Mouse (Mus musculus) right cerebral cortex, adult 18-20 months (tissue): Measurements from ENCODE around the gene Nnmt.
A peak's percentile ranks its signal among the peaks of the same experiment; 100 is the strongest.

Experiments
- DNase-seq: peaks from one replicate; pipeline ENCODE4 v3.0.0; 2022; ENCODE audit warnings: mixed read lengths

Gene Nnmt

GRCm38 (mm10) chr9:48604939-48605598, at the start of gene Nnmt:
Gene Nnmt, minus strand, starts transcription at chr9:48605153.
- DNase-seq, result no peak

DNA sequence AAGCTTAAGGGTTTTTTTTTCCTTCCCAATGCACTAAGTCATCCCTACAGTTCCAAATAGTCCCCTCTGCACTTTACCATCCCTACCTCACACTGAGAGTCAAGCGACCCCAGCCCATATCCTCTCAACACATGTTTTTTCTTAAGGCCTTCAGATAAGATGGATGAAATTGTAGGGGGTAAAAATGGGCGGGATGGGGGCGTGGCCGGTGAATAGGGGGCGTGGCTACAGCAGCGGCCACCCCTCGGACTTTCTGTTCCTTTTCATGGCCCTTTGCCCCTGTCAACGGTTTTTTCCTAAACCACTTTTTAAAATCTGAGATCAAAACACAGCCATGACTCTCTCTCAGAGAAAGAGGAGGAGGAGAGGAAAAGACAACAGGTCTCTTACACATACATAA, 49.8 kb upstream of the Nnmt start:
- DNase-seq, result no peak

DNA sequence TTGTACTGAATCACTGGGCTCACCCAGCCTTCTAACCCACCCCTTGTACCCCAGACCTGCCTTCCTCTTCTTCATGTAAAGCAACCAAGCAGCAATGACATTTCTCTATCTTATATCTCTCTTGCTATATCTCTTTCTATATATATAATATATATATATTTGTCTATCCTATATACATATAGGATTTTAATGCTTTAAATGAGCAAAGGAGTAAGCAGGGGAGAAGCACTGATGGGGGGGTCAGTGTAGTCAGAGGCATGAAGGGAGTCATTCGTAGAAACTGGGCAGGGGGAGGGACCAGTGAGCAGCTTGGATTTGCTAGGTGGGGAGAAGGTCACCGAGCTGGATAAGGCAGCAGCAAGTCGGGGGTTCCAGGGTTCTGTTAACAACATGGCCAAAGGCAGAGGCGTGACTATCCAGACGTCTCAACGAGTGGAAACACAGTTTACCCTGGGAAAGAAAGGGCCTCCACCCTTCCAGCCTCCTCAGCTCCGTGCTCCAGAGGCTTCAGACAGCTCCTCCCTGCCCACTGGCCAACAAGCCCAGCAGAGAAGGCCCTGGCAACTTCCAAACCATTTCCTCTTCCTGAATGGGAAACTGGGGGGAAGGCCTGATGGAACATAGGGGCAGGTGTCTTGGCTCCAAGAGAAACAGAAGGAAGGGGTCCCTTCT, 48.6 kb upstream of the Nnmt start:
- DNase-seq, result no peak

- DNase-seq, result no peak
Measured at GRCm38 (mm10) chr9:48652026-48652425, 47.1 kb upstream of the Nnmt start.

DNA sequence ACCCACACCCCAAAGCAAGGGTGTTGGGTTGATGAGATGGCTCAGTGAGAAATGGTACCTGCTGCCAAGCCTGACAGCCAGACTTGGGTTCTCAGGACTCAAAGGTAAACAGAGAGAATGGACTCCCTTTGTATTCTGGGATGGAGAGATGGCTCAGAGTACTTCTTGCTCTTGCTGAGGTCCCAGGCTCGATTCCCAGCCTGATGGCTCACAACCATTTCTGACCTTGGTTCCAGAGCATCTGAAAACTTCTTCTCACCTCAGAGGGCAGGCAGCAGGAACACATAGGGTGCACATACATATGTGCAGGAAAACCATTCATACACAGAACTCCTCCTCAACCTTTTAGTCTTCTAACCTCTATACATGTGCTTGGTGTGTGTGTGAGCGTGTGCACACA, 45.9 kb upstream of the Nnmt start:
- no peak for DNase-seq

DNA sequence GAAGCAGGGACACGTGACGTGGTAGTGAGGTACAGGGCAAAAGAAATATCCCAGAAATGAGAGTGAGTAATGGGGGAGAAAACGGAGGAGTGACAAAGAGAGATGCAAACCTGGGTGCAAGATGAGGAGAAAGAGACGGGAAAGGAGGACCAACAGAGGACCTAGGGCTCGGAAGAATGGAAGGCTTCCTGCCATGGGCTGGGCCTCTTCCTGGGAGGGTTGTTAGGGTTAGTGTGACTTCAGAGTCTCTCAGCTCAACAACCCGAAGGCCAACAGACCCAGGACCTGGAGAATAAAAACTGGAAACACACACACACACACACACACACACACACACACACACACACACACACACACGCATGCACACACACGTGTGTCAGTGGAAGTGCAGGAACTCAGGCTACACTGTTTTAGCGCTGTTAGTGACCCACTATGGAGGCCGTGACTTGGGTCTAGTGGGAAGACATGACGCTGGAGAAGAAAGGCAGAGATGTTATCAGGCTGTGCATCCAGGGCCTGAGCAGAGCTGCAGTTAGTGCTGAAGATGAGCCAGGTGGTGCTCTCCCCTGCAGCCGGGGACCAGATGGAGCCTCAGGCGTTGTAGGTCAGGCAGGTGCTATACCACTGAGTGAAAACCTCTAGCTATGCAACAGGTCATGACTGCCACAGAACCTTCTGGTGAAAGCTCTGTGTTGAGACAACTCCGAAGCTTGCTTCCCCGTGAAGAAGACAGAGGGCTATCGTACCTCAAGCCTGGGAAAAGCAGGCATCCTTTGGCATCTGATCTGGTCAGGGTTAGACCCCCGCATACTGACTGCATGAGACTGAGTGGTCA, 45.1 kb upstream of the Nnmt start:
- DNase-seq, result no peak

DNA sequence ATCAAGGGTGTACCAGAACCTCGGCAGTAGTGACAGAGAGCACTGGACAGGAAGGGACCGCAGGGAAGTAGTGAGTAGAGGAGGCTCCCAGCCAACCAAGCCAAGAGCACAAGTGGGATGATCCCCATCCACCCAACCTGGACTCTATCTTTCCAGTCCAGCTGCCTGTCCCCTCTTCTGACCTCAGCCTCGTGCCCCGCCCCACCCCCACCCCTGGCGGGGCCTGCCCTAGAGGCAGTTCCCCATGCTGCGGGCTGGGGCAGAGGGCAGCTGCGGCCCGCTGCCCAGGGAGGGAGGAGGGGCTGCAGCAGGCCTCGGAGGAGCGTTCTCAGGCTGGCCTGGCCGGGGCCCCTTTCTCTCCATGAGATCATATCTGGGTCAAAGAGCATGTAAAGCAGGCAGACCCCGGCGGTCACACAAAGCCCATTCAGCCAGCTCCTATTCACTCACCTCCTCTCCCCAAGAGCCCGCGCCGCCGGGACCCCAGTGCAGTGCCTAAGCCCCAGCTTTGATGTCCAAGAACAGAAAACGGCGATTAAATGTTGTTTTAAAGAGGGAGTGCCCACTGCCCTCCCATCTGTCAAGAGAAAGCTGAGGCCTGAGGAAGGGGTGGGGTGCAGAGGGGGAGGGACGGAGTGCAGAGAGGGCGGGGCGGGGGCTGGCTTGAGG, 44.3 kb upstream of the Nnmt start:
- no peak for DNase-seq

DNA sequence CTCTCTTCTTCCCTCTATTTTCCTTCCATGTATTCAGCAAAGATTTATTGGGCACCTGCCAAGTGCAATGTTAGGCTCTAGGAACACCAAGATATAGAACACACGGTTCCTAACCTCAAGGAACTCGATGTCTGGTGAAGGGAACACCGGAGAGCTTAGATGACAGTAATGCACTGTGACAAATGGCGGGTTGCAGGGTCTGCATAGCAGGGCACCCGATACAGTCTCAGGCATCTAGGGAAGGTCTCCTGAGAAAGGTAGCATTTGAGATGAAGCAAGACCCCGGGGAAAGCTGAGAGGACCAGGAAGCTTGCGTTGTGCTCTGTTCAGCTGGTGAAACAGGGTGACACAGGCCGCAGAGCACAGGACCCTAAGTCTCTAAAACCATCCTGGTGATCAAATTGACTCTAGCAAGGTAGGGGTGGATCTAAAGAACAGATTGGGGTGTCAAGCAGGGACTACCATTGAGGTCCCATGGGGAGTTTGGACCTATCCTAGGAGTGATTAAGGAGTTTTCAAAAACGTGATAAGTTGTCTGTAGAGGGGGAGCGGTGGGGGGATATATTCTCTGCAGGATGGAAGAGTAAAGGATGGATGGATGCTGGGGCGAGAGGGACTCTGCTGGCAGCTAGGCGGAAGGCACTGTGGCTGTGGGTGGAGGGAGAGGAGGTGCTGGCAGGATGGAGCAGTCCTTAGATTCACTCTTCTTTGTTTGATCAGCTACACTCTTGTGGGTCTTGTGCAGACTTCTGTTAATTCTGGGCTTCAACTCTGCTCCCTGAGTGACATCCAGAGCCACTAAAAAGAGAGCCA, 43.5 kb upstream of the Nnmt start:
- DNase-seq, result no peak

DNA sequence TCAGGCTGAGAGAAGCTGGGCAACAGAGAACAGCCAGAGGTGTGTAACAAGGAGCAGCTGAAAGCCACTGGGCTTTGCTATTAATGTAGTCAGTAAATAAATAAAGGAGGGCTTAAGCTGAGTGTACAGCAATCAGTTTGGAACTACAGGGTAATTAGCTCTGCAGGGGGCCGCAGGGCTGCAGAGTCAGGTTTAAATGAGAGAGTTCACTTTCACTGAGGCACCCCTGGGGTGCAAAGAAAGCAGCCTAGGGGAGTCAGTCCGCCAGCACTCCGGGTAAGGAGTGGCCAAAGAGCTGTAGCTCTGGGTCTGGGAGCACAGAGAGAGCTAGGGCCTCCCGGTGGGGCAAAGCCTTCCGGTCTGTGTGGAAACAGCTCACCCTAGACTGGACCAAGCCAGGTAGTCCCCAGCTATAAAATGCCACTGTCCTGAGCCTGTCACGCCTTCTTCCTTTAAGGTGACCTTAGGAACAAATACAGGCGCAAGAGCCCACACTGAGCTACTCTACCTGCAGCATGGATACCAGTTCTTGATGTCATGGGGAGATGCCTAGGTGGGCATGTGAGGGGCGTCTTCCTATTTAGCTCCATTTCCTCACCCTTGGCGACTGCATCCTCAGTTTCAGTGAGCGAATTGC, 42.8 kb upstream of the Nnmt start:
- DNase-seq, result no peak

GRCm38 (mm10) chr9:48646781-48647647, 42.1 kb upstream of the Nnmt start:
- no peak for DNase-seq

DNA sequence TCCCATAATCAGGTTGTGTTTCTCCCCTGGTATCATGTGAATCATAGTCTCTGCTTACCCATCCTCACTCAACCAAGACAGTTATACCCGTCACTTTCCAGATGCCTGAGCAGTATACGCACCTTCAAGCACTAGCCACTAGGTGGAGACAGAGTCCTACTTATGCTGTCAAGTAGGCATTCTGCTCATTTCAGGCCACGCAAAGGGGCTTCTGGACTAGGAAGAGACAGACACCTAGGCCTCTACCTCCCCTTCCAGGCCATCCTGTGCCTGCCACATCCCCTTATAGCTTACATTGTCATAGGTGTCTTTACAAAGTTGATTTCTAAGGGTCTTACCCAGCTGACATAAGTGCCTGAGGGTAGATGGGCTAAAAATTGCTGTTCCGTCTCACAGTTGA, 41.3 kb upstream of the Nnmt start:
- DNase-seq, result peak; percentile 74

GRCm38 (mm10) chr9:48645648-48646126, 40.7 kb upstream of the Nnmt start:
- DNase-seq, result no peak

DNA sequence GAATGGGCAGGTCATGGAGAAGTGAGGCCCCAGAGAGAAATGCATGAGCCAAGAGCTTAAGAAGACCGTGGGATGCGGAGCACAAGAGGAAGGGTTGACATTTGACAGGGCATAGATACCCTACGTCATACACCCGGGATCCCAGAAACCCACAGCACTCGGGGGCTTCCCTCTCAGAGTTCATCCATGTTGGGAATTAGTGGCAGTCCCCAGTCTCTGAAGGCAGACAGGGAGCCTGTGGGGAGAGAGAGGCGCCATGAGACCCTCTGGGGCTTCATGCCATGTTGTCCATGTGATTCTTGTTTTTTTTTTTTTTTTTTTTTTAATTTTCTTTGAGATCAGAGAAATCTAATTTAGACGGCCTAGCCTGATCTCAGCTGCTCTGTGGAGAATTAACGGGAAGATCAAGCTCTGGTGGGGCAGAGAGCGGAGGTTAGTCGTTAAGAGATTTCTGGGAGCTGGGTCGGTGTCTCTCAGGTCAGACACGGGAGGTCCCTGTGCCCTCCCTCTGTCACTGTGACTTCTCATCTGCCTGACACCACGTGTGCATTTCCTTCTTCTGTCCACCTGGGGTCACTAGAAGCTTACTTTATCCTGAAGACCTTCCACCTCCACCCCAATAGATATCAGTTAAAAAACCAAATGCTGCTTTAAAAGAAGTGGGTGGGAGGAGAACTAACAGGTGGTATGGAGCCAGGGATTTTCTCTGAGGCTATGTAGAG, 40.1 kb upstream of the Nnmt start:
- no peak for DNase-seq

GRCm38 (mm10) chr9:48644376-48644775, 39.4 kb upstream of the Nnmt start:
- DNase-seq, result no peak

DNA sequence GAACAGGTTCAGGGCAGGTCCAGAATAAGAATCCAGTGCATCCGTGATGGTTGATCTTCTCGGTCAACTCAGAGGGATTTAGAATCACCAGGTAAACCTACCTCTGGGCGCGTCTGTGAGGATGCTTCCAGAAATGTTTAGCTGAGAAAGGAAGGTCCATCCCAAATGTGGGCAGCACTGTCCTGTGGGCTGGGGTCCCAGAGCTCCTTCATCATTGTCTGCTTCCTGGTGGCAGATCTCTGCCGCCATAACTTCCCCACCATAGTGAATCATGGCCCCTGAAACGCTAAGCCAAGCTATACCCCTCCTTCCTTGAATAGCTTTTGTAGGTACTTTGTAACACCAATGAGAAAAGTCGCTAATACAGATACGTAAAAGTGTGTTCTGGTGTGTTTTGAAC, 36.7 kb upstream of the Nnmt start:
- DNase-seq, result no peak

DNA sequence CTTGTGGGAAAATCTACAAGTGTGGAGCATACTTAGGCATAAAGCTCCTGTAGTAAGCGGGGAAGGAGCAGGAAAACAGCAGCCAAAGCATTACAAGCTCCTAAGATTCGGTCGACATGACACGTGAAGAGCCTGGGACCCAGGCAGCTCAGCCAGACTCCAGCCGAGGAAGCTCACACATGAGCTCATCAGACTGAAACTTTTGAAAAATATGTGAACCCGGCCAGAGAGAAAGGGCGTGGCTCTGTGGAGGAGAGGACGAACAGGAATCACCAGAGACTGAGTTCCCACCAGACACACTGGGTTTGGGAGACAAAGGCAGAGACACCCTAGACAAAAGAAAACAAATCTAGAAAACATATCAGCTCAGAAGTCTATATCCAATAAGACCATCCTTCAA, 35.9 kb upstream of the Nnmt start:
- no peak for DNase-seq

- DNase-seq, result no peak
Measured at GRCm38 (mm10) chr9:48638176-48638803, 33.3 kb upstream of the Nnmt start.

DNA sequence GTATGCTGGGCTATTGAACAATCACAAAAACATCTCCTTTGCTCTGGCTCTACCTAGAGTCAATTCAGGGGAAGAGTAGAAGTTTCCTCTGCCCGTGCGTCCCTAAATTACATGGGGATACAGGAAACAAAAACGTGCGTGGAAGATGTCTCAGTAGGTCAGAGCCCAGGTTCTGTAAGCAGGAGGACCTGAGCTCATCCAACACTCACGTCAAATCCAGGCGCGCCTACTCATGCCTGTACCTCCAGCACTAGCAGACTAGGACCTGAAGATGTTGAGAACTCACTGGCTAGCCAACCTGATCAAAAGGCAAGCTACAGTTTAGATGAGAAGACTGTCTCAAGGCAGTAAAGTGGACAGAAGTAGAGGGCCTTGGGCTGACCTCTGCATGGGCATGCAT, 32.2 kb upstream of the Nnmt start:
- no peak for DNase-seq

DNA sequence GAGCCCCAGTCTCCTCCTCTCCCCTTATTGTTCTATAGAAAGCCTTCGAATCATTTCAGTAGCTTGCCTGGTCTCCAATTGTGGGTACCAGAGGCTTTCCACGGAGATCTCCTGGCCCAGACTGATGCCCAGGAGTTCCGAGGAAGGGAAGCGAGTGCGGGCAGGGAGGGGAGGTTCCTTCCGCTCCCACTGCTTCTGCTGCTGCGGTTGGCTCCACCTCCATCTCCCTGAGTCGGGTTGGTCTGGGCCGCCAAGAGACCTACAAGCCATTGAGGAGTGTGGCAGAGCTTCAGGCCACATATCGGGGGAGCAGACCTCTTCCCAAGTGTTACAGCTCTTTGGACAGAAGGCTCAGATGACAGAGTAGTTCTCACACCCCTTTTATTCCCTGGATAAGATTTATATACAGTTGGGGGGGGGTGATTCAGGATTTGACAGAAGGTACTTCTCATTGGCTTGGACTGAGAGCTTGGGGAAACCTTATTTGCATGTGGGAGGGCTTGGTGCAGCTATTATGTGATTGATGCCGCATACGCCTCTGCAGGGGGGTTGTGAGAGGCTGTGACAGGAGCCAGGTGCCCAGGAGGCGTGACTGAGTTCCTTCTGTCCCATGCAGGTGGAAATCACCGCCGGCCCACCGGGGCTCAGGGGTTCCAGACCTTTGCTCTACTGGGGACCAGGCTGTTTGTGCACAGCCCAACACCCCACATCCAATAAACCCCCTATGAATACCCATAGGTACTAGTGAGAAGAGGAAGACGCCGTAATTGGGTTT, 30.8 kb upstream of the Nnmt start:
- DNase-seq, result no peak
